Mouse (Mus musculus) liver, embryonic 14.5 days (tissue): Measurements from ENCODE around the gene Tnfaip8l1.

Experiments used
- CTCF ChIP-seq: IDR thresholded peaks from 2 replicates; pipeline ENCODE4 v1.5.1; 2016; ENCODE audit warnings: antibody characterized with exemption, low read depth, control low read depth
- EP300 ChIP-seq: IDR thresholded peaks from 2 replicates; pipeline ENCODE4 v1.6.1; 2016; ENCODE audit warnings: antibody characterized with exemption, low read depth

- no peak for TF ChIP-seq CTCF
- TF ChIP-seq EP300 = no peak
Observed at GRCm38 (mm10) chr17:56164510-56164909, 2.2 kb downstream of the Tnfaip8l1 start.
